Mouse (Mus musculus) fat pad, adult 2 months (tissue): ENCODE measurements around the gene Tmem185b.

Experiments
- DNase-seq: peaks from one replicate; pipeline ENCODE4 v3.0.0-alpha.2; 2011; ENCODE audit warnings: low read depth, low spot score; ENCODE audit errors: extremely low read depth

The Tmem185b gene

GRCm38 (mm10) chr1:119525689-119526591 lies at the start of gene Tmem185b:
Tmem185b (plus strand) TSS chr1:119526160.
- no peak for DNase-seq

DNA sequence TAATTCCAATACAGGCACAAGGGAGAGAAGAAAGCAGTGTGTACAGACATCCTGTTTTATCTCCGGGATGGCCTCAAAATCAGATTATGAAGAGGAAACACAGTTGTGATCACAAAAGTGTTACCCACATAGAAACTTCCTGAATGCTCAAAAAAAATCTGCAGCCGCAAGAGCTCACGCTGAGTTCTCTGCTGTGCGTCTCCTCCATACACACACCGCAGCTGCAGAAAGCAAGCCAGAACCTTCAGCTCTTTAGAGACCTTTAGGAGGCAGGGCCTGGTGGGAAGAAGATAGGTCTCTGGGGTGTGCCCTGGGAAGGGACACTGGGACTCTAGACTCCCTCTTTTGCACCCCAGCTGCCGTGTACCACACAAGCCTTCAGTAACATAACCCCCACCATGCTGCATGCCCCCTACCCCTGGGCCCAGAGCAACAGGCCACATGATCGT lies 49.0 kb upstream of the Tmem185b start:
- DNase-seq = no peak

GRCm38 (mm10) chr1:119479641-119480040 lies 46.3 kb upstream of the Tmem185b start:
- no peak for DNase-seq

DNA sequence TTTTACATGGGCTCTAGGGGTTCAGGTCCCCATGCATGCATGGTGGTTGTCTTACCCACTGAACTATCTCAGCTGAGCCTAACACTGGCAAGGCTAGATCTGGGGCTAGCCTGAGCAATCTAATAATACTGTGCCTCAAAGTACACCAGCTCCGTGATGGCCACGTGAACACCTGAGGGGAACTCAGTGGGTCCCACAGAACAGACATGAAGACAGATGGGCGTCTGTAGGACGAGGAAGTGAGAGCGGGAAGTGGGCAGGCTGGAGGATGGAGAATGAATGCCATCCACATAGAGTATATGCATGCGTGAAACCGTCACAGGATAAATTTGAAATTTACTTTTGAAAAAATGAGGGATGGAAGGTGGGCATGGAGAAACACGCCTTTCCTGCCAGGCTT lies 45.3 kb upstream of the Tmem185b start:
- no peak for DNase-seq

DNA sequence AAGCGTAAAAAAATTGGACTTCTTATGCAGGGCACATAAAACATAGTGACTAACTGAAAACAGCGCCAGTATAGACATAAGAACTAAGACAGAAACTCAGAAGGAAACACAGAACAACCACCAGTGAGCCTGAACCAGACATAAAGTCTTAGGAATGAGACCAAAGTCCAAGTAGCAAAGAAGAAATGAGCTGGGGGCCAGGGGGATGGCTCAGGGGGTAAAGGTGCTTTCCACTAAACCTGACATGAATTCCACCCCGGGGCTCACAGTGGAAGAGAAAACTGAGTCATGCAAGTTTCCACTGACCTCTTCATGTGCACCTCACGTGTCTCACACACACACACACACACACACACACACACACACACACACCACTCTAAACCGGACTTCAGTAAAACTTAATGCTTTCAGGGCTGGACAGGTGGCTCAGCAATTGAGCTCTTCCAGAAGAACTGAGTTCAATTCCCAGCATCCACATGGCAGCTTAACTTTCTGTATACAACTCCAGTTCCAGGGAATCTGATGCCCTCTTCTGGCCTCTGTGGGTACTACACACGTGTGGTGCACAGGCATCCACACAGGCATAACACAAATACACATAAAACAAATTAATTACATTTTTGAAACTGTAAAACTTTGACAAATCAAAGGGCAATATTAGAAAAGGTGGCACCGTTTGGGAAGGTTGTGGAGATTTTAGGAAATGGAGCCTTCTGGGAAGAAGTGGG lies 44.6 kb upstream of the Tmem185b start:
- DNase-seq = no peak

DNA sequence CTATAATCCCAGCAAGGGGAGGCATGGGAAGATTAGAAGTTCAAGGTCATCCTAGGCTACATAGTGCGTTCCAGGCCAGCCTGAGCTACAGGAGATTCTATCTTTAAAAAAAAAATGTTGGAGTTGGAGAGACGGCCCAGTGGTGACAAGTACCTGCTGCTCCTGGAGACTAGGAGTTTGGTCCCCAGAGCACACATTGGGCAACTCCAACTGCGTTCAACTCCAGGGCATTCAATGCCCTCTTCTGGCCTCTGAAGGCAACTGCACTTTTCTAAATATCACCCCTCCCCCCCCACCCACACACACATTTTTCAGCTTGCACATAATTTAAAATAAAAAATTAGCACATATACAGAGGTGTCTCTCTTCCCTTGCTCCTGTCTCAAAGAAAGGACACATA lies 43.1 kb upstream of the Tmem185b start:
- no peak for DNase-seq

DNA sequence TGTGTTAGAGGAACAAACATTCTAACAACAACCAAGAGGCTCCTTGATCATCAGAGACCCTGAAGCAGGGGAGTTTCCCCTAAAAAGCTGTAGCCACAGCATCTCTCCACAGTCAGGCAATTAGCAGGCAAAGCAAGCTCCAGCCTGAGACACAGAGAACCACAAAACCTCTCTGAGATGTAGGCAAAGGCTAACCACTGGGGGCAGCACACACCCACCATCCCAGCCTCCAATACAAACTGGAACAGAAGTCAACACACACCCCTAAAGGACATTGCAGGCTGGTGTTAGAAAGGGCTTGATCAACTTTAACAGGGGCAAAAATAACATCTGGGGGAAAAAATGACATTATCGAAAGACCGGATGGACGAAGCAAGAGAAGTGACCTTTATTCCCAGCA lies 41.5 kb upstream of the Tmem185b start:
- DNase-seq = no peak

DNA sequence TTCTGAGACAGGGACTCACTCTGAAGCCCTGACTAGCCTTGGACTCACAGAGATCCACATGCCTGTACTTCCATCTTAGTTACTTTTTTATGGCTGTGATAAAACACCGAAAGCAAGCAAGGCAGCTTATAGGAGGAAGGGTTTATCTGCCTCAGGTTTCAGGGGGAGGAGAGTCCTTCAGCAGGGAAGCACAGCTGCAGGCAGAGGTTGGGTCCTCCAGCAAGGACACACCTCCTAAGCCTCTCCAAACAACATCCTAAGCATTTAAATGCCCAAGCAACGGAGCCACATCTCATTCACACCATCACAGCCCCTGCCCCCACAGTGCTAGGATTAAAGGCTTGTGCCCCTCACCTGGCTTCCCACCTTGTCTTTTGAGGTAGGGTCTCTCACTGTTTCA lies 40.1 kb upstream of the Tmem185b start:
- no peak for DNase-seq

GRCm38 (mm10) chr1:119487917-119488590 lies 37.9 kb upstream of the Tmem185b start:
- DNase-seq = no peak

DNA sequence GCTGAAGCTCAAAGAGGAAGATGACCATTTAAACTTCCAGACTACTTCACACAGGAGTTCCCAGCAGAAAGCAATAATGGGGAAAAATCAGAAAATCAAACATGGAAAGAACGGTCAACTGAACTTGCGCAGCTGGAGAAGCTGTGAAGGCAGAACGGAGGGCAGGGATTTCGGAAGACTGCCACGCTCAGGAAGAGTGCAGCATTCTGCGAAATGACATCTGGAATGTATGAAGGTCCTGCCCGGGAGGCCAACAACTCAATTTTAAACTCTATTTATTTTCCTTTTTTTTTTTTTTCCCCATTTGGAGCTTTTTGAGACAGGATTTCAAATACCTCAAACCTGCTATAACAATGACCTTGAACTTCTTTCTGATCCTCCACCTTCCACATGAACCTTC lies 35.2 kb upstream of the Tmem185b start:
- no peak for DNase-seq

- no peak for DNase-seq
These were observed 33.9 kb upstream of the Tmem185b start for GRCm38 (mm10) chr1:119492097-119492496.

DNA sequence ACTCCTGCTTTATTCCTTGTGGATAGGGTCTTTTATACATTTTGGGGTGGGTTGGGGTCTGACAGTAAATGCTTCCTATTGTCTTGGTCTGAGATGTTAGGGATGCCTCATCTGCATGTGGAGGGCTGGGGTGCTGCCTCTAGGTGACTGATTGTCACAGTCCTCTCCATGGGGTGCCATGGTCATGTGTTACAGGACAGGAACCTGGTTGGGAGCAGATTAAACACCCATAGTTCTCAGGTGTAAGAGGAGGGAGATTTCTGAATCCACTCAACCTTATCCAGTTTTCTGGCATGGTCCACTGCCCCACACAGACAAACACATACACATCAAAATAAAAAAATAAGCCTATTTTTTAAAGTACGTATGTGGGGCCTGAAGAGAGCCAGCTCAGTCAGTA lies 33.5 kb upstream of the Tmem185b start:
- no peak for DNase-seq

- no peak for DNase-seq
These were observed 31.8 kb upstream of the Tmem185b start for GRCm38 (mm10) chr1:119494024-119494711.

- no peak for DNase-seq
These were observed 31.1 kb upstream of the Tmem185b start for GRCm38 (mm10) chr1:119494712-119495395.

- no peak for DNase-seq
These were observed 30.6 kb upstream of the Tmem185b start for GRCm38 (mm10) chr1:119495396-119495775.

DNA sequence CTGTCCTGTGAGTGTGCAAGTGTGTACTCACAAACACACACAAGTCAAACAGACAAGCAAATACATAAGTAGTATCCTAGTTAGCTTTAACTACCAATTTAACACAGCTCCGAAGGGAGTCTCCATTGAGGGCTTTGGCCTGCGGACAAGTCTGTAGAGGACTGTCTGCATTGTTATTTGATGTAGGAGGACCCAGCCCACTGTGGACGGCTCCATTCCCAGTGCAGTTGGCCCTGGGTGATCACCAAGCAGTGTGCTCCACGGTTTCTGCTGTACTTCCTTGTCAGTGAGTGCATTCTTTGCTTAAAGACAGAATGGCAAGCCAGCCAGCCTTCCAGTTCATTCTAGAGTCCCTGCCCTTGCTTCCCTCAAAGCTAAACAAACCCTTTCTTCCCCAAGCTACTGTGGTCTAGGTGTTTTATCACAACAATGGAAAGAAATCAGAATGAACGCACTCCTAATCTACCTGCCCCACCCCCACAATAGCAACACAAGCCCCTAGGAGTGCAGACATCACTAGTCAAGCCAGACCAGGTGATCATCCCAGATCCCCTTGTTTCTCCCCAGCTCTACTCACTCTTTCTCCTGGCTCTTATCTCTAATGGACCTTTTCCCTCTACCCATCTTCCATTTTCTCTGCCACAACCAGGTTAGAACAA lies 28.5 kb upstream of the Tmem185b start:
- no peak for DNase-seq

GRCm38 (mm10) chr1:119498536-119499231 lies 27.3 kb upstream of the Tmem185b start:
- no peak for DNase-seq

DNA sequence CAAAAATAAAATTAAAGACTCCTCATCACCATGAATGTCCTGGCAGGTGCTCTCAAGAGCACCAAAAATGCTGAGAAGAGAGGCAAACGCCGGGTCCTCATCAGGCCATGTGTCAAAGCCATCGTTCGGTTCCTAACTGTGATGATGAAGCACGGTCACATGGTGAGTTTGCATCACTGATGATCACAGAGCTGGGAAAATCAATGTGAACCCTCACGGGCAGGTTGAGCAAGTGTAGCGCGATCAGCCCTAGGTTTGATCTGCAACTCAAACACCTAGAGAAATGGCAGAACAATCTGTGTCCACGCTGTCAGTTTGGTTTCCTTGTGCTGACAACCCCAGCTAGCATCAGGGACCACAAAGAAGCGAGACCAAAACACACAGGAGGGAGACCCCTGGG lies 26.5 kb upstream of the Tmem185b start:
- no peak for DNase-seq

- no peak for DNase-seq
These were observed 24.1 kb upstream of the Tmem185b start for GRCm38 (mm10) chr1:119501881-119502280.
